Mouse (Mus musculus) forebrain, embryonic 11.5 days (tissue): ENCODE data around the gene 4930451I11Rik. TPM values are rescaled to one million over a fixed set of nuclear protein-coding genes. Genes with fewer than 3 reads are reported as not detected.

Source experiments
- ATAC-seq: fragments of 200-750 bp; cut with Nextera tagmentation; replicated peaks from 2 replicates; pipeline ENCODE4 v1.8.0; 2017; ENCODE audit warnings: moderate TSS enrichment; ENCODE audit not compliant: low FRiP score
- DNase-seq: peaks from one replicate; pipeline ENCODE4 v3.0.0-alpha.2; 2017; ENCODE audit warnings: low spot score
- H3K27ac ChIP-seq: fragments of 300-500 bp; sonication (generic); 2 replicates; pipeline ENCODE4 v1.5.1; 2014; ENCODE audit warnings: low read depth, low read length
- H3K27me3 ChIP-seq: fragments of 300-500 bp; sonication (generic); 2 replicates; pipeline ENCODE4 v1.6.1; 2014; ENCODE audit warnings: mild to moderate bottlenecking, low read length, mixed read lengths; ENCODE audit not compliant: control insufficient read depth, insufficient read depth
- H3K36me3 ChIP-seq: fragments of 300-500 bp; sonication (generic); 2 replicates; pipeline ENCODE4 v1.6.1; 2014; ENCODE audit warnings: mild to moderate bottlenecking, low read length, moderate library complexity, mixed read lengths; ENCODE audit not compliant: control insufficient read depth, insufficient read depth
- H3K4me1 ChIP-seq: fragments of 300-500 bp; sonication (generic); replicated peaks from 2 replicates; pipeline ENCODE4 v1.6.1; 2014; ENCODE audit warnings: low read length, mixed read lengths; ENCODE audit not compliant: control insufficient read depth, insufficient read depth
- H3K4me2 ChIP-seq: fragments of 300-500 bp; sonication (generic); 2 replicates; pipeline ENCODE4 v1.6.1; 2014; ENCODE audit warnings: low read depth, mild to moderate bottlenecking, low read length, moderate library complexity, mixed read lengths; ENCODE audit not compliant: severe bottlenecking
- H3K4me3 ChIP-seq: fragments of 300-500 bp; sonication (generic); 2 replicates; pipeline ENCODE4 v1.5.1; 2014; ENCODE audit warnings: low read depth, low read length
- H3K9ac ChIP-seq: fragments of 300-500 bp; sonication (generic); 2 replicates; pipeline ENCODE4 v1.6.1; 2014; ENCODE audit warnings: low read length
- H3K9me3 ChIP-seq: fragments of 300-500 bp; sonication (generic); 2 replicates; pipeline ENCODE4 v1.6.1; 2016; ENCODE audit warnings: low read length, mixed read lengths; ENCODE audit not compliant: control insufficient read depth
- WGBS: fragments of 180-500 bp; shearing (Covaris S2); extraction: QIAGEN DNeasy Blood & Tissue Kit; methylation state at CpG from one replicate; pipeline ENCODE4 v1.1.7; 2014; 5-methylcytosine and 5-hydroxymethylcytosine counted together
- polyA plus RNA-seq: library from polyadenylated mRNA; unstranded; fragments of >200 nt; fragmentation: Nextera tagmentation; extraction: Ambion mirVana; gene quantifications from 2 replicates; pipeline ENCODE4 v1.2.1, GENCODE M21; 2014

The 4930451I11Rik gene
- polyA plus RNA-seq, 1 experiment from 2014 or later = not detected

DNA sequence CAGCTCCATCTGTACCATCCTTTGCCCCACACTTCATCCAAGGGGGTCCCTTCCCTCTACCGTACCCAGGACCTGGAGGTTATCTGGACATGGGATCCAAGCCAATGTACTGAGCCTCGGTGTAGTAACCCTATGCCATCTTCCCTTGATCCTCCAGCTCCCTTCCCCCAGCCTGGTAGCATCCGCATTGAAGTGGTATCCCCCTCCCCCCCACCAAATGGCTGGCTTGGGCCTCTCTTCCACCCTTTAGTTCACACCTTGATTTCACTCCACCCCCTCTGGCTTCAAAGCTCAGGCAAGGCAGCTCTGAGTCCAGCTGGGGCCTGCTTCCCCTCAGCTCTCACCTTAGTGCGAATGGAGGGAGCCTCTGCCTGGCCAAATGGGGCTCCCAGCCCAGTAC, 46.4 kb downstream of the 4930451I11Rik start:
- Histone ChIP-seq H3K4me1 (peaks cover 7% of the 10 kb centered on the region), H3K4me3 (no peak overlapping the region), H3K9me3 (no peaks in the 10 kb centered on the region), H3K9ac (no peak overlapping the region), H3K27me3 (no peaks in the 10 kb centered on the region), H3K4me2 (no peak overlapping the region), H3K36me3 (peaks cover 28% of the 10 kb centered on the region), H3K27ac (no peak overlapping the region)
- DNase-seq = no peak
- no peak for ATAC-seq
- 87% methylated on average over 4 of the region's 4 CpGs for WGBS

DNA sequence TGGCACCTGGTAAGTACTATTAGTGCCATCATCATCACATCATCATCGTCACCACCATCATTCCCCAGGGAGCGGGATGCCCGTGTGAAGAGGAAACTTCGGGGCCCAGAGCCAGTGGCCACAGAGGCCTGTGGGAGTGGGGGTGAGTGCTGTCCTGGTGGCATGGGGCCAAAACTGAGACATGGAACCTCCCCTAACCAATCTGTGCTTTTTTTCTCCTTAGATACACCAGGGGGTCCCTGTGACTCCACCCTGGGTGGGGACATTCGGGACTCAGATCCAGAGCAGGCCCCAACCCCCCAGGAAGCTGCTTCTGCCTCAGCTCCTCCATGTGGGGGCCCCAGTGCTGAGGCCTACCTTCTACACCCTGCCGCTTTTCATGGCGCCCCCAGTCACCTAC, 47.0 kb downstream of the 4930451I11Rik start:
- H3K27me3 ChIP-seq = no peaks in the 10 kb centered on the region
- H3K4me1 ChIP-seq = peaks cover 10% of the 10 kb centered on the region
- no peak overlapping the region for H3K9ac ChIP-seq
- WGBS = 92% methylated on average over 7 of the region's 7 CpGs
- ATAC-seq (no peak), DNase-seq (no peak)
- peaks cover 28% of the 10 kb centered on the region for H3K36me3 ChIP-seq
- no peak overlapping the region for H3K4me2 ChIP-seq
- H3K9me3 ChIP-seq = no peaks in the 10 kb centered on the region
- no peak overlapping the region for H3K4me3 ChIP-seq
- no peak overlapping the region for H3K27ac ChIP-seq

DNA sequence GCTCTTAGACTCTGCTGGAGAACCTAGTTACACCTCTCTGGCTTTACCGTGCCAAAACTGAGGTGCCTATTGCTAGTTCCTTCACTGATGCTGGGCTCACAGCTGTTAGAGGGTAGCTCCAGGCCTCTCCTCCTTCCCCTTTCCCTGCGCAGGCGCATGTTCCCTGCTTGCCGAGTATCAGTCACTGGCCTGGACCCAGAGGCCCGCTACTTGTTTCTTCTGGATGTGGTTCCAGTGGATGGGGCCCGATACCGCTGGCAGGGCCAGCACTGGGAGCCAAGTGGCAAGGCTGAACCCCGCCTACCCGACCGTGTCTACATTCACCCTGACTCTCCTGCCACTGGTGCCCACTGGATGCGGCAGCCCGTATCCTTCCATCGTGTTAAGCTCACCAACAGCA, 48.7 kb downstream of the 4930451I11Rik start:
- H3K36me3 ChIP-seq = peaks cover 18% of the 10 kb centered on the region
- 85% methylated on average over 13 of the region's 13 CpGs for WGBS

DNA sequence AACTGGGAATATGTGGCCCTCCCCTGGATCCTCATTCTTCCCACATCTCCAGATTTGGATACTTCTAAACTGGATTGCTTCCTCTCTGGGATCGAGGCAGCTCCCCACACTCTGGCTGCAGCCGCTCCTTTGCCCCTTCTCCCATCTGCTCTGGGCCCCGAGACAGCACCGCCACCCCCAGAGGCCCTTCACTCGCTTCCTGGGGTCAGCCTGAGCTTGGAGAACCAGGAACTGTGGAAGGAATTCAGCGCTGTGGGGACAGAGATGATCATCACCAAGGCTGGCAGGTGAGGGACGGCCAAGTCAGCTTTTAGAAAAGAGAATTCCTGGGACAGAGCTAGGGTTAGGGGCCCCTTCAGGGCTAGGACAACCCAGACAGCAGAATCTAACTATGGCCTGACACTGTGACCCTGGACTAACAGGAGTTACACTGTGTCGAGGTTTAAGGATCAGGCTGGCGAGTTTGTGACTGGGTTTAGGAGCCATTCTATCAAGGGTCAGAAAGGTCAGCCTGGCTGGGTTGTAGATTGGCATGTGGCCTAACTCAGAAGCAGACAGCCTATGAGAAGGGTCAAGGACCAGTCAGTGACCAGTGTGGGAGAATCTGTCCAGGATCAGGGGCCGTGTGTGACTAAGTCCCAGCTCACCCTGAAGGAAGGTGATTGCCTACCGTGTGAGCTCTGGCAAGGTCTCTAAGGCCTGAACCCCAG, 49.6 kb downstream of the 4930451I11Rik start:
- DNase-seq = no peak
- WGBS = 42% methylated on average over 11 of the region's 11 CpGs
- peaks cover 18% of the 10 kb centered on the region for H3K4me1 ChIP-seq
- no peak for ATAC-seq
- no peaks in the 10 kb centered on the region for H3K27me3 ChIP-seq
- H3K27ac ChIP-seq = peak overlapping the region; percentile 32; the same call in 1 of the 2 replicates
- peak overlapping the region; percentile 83; the same call in 1 of the 2 replicates for H3K4me2 ChIP-seq
- H3K4me3 ChIP-seq = no peak overlapping the region; the same call in 1 of the 2 replicates
- H3K36me3 ChIP-seq = peaks cover 11% of the 10 kb centered on the region
- H3K9me3 ChIP-seq = no peaks in the 10 kb centered on the region
- peak overlapping the region; percentile 57 for H3K9ac ChIP-seq

More for the DNA sequence above, 48.7 kb downstream of the 4930451I11Rik start:
- H3K9ac ChIP-seq = no peak overlapping the region
- DNase-seq (no peak), ATAC-seq (no peak)
- H3K4me2 ChIP-seq = no peak overlapping the region
- H3K27me3 ChIP-seq = no peaks in the 10 kb centered on the region
- H3K27ac ChIP-seq = no peak overlapping the region
- H3K4me1 ChIP-seq = peaks cover 11% of the 10 kb centered on the region
- H3K4me3 ChIP-seq = no peak overlapping the region
- no peaks in the 10 kb centered on the region for H3K9me3 ChIP-seq

DNA sequence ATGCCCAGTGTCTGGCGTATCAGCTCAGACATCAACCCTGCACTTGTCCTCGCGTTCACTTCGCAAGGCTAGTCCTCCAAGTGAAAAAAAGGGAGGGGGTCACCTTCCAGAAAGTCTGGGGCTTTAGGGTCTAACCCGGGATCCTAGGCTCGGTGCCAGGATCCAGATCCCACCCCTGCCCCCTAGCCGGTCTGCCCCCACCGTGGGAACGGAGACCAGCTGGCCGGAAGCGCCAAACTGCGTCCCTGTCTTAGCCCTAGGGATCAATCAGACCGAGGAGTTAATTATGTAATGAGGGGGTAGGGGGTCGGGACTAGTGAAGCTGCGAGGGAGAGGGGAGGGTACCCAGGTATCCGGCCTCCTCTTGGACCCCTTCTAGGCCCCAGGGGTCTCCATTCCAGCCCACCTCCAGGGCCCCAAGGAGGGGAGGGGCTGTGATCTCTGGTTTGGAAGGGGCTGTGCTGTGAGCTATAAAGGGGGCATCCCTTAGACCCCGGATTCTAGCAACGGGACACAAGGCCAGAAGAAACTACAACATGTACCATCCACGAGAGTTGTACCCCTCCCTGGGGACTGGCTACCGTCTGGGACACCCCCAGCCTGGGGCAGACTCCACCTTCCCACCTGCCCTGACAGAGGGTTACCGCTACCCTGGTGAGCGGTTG, 50.3 kb downstream of the 4930451I11Rik start, which contains the start of gene Tbx6:
TSS of gene Tbx6 (plus strand) at position 513 of the 665 bp plus-strand sequence.
- no peaks in the 10 kb centered on the region for H3K9me3 ChIP-seq
- peaks cover 6% of the 10 kb centered on the region for H3K36me3 ChIP-seq
- peak within 1 kb of the TSS; percentile 69 for H3K27ac ChIP-seq
- peak within 1 kb of the TSS; percentile 83 for H3K4me2 ChIP-seq
- H3K9ac ChIP-seq = peak within 1 kb of the TSS; percentile 57
- H3K4me1 ChIP-seq = peaks cover 22% of the 10 kb centered on the region
- H3K27me3 ChIP-seq = no peaks in the 10 kb centered on the region
- ATAC-seq (peak; percentile 14), DNase-seq (no peak)
- 6% methylated on average over 22 of the region's 22 CpGs for WGBS
- peak within 1 kb of the TSS; percentile 36 for H3K4me3 ChIP-seq

Other genes starting within 250 kb of the 4930451I11Rik start
- gene Apobr, start 246.7 kb downstream of the 4930451I11Rik start, polyA plus RNA-seq = 0.69 and 0.77 TPM in 2 replicates
- gene Cln3, start 245.8 kb downstream of the 4930451I11Rik start, polyA plus RNA-seq = 22.8 and 23.0 TPM in 2 replicates
- not detected in 2 replicates for gene Il27, start 236.7 kb downstream of the 4930451I11Rik start, polyA plus RNA-seq
- gene Nupr1, start 200.8 kb downstream of the 4930451I11Rik start, polyA plus RNA-seq = 1.6 and 3.2 TPM in 2 replicates
- gene Sgf29, start 182.3 kb downstream of the 4930451I11Rik start, polyA plus RNA-seq = 53.6 and 72.3 TPM in 2 replicates
- 0.21 and 0.52 TPM in 2 replicates for gene Sult1a1, start 155.2 kb downstream of the 4930451I11Rik start, polyA plus RNA-seq
- 162 and 167 TPM in 2 replicates for gene Bola2, start 136.2 kb downstream of the 4930451I11Rik start, polyA plus RNA-seq
- 11.2 and 13.1 TPM in 2 replicates for gene Slx1b, start 135.9 kb downstream of the 4930451I11Rik start, polyA plus RNA-seq
- 39.0 and 45.8 TPM in 2 replicates for gene Coro1a, start 123.9 kb downstream of the 4930451I11Rik start, polyA plus RNA-seq
- 40.1 and 50.6 TPM in 2 replicates for gene Mapk3, start 72.0 kb downstream of the 4930451I11Rik start, polyA plus RNA-seq
- 1.5 and 1.9 TPM in 2 replicates for gene Gdpd3, start 65.3 kb downstream of the 4930451I11Rik start, polyA plus RNA-seq
- gene Ypel3, start 54.7 kb downstream of the 4930451I11Rik start, polyA plus RNA-seq = 63.9 and 80.5 TPM in 2 replicates
- gene Tbx6, start 50.2 kb downstream of the 4930451I11Rik start, polyA plus RNA-seq = 0.28 and 0.61 TPM in 2 replicates
- gene Ppp4c, start 39.1 kb downstream of the 4930451I11Rik start, polyA plus RNA-seq = 348 and 392 TPM in 2 replicates
- 10.2 and 10.6 TPM in 2 replicates for gene Fam57b, start 34.0 kb downstream of the 4930451I11Rik start, polyA plus RNA-seq
- 9.3 and 11.2 TPM in 2 replicates for gene Doc2a, start 15.8 kb upstream of the 4930451I11Rik start, polyA plus RNA-seq
- 29.9 and 38.8 TPM in 2 replicates for gene Hirip3, start 30.3 kb upstream of the 4930451I11Rik start, polyA plus RNA-seq
- 117 and 118 TPM in 2 replicates for gene Ino80e, start 30.7 kb upstream of the 4930451I11Rik start, polyA plus RNA-seq
- gene Taok2, start 53.1 kb upstream of the 4930451I11Rik start, polyA plus RNA-seq = 43.4 and 44.8 TPM in 2 replicates
- gene Tmem219, start 91.3 kb upstream of the 4930451I11Rik start, polyA plus RNA-seq = 21.3 and 24.4 TPM in 2 replicates
- 26.5 and 28.8 TPM in 2 replicates for gene Kctd13, start 97.2 kb upstream of the 4930451I11Rik start, polyA plus RNA-seq
- 0.25 and 0.40 TPM in 2 replicates for gene Asphd1, start 117.9 kb upstream of the 4930451I11Rik start, polyA plus RNA-seq
- gene Sez6l2, start 118.9 kb upstream of the 4930451I11Rik start, polyA plus RNA-seq = 6.3 and 6.7 TPM in 2 replicates
- gene Cdipt, start 144.3 kb upstream of the 4930451I11Rik start, polyA plus RNA-seq = 68.0 and 78.7 TPM in 2 replicates
- gene Cdiptos, start 144.5 kb upstream of the 4930451I11Rik start, polyA plus RNA-seq = 0.88 and 1.4 TPM in 2 replicates
- 3.9 and 4.4 TPM in 2 replicates for gene Mvp, start 183.0 kb upstream of the 4930451I11Rik start, polyA plus RNA-seq
- gene Pagr1b, start 184.8 kb upstream of the 4930451I11Rik start, polyA plus RNA-seq = not detected in 2 replicates
- 60.5 and 72.4 TPM in 2 replicates for gene Pagr1a, start 185.7 kb upstream of the 4930451I11Rik start, polyA plus RNA-seq
- 60.9 and 64.7 TPM in 2 replicates for gene Gm42742, start 189.5 kb upstream of the 4930451I11Rik start, polyA plus RNA-seq
- 9.6 and 10.3 TPM in 2 replicates for gene Prrt2, start 189.6 kb upstream of the 4930451I11Rik start, polyA plus RNA-seq
- gene Maz, start 195.4 kb upstream of the 4930451I11Rik start, polyA plus RNA-seq = 106 and 132 TPM in 2 replicates
- 207 and 208 TPM in 2 replicates for gene Kif22, start 210.8 kb upstream of the 4930451I11Rik start, polyA plus RNA-seq